Mouse (Mus musculus): ENCODE measurements around the gene Xylt1.

GRCm38 (mm10) chr7:117494618-117495310 is 114.0 kb downstream of the Xylt1 start:
- TF ChIP-seq CTCF (IDR thresholded peaks at IDR 0.05; ENCODE audit: control insufficient read depth, insufficient read depth, low read length) (no peak), POLR2A (IDR thresholded peaks at IDR 0.05; ENCODE audit: borderline replicate concordance, control insufficient read depth, low read depth, low read length) (no peak)
